Comparison of ENCODE assay signal across 23 mouse cellular contexts in genomic region chr9:74049776-74050175, GRCm38 (mm10).
DNase-seq lines count a peak whose midpoint lies in the region; ATAC-seq and TF ChIP-seq lines count a peak whose summit lies in the region.
"Had no signal": no experiment of that assay in that cellular context is flagged by ENCODE, and none has a peak within 500 bp of the region (broad histone marks: within the 10 kb centered on the region; RNA-seq: fewer than 3 reads in every experiment).

No protein-coding gene starts in this region.

- no peak overlapping the region for H3K9ac ChIP-seq in embryonic facial prominence, embryonic 14.5 days (ENCODE audit: low read depth, low read length)
- no peak overlapping the region for H3K9ac ChIP-seq in limb, embryonic 14.5 days (ENCODE audit: low read depth, low read length, severe bottlenecking)
- H3K9ac ChIP-seq in lung, postnatal 0 days (replicated peaks; ENCODE audit: low read depth) = no peak overlapping the region
- H3K9ac ChIP-seq: embryonic facial prominence, embryonic 15.5 days; forebrain, postnatal 0 days; hindbrain, embryonic 12.5 days had no signal

- 53% methylated on average over 3 of the region's 3 CpGs for WGBS in embryonic facial prominence, embryonic 14.5 days
- WGBS in embryonic facial prominence, embryonic 10.5 days = 67% methylated on average over 3 of the region's 3 CpGs
- WGBS in limb, embryonic 14.5 days = 61% methylated on average over 3 of the region's 3 CpGs
- 84% methylated on average over 3 of the region's 3 CpGs for WGBS in limb, embryonic 10.5 days
- 44% methylated on average over 3 of the region's 3 CpGs for WGBS in lung, postnatal 0 days

- H3K4me2 ChIP-seq in embryonic facial prominence, embryonic 14.5 days (ENCODE audit: low read depth, low read length) = no peak overlapping the region
- H3K4me2 ChIP-seq in limb, embryonic 14.5 days (replicated peaks; ENCODE audit: low read depth, low read length, severe bottlenecking) = no peak overlapping the region
- no peak overlapping the region for H3K4me2 ChIP-seq in lung, postnatal 0 days (replicated peaks; ENCODE audit: low read depth, low read length)
- H3K4me2 ChIP-seq: embryonic facial prominence, embryonic 15.5 days; heart, embryonic 11.5 days; hindbrain, embryonic 12.5 days had no signal

- no peak for TF ChIP-seq CTCF in lung, postnatal 0 days (IDR thresholded peaks at IDR 0.05)

- no peak for ATAC-seq in embryonic facial prominence, embryonic 14.5 days (ENCODE audit: low read depth)
- ATAC-seq in limb, embryonic 14.5 days (ENCODE audit: low FRiP score, low read depth) = 0 out of 2 replicates have a peak, but pooled peaks have one; percentile 35
- ATAC-seq in lung, postnatal 0 days = no peak
- ATAC-seq: activated CD4-positive, CD25-positive, alpha-beta regulatory T cell, adult 4 months; forebrain, embryonic 14.5 days; forebrain, postnatal 0 days had no signal

- TF ChIP-seq EP300 in lung, postnatal 0 days (IDR thresholded peaks at IDR 0.05) = no peak

- H3K27me3 ChIP-seq in embryonic facial prominence, embryonic 14.5 days (replicated peaks; ENCODE audit: control insufficient read depth, insufficient read depth, low read length) = no peaks in the 10 kb centered on the region
- no peaks in the 10 kb centered on the region for H3K27me3 ChIP-seq in embryonic facial prominence, embryonic 10.5 days (replicated peaks; ENCODE audit: low read depth, poor library complexity, severe bottlenecking)
- no peaks in the 10 kb centered on the region for H3K27me3 ChIP-seq in limb, embryonic 14.5 days (ENCODE audit: control insufficient read depth, insufficient read depth, low read length)
- H3K27me3 ChIP-seq in limb, embryonic 10.5 days (ENCODE audit: low read depth, poor library complexity, severe bottlenecking) = no peaks in the 10 kb centered on the region
- no peaks in the 10 kb centered on the region for H3K27me3 ChIP-seq in lung, postnatal 0 days (replicated peaks; ENCODE audit: insufficient read depth, low read length)
- H3K27me3 ChIP-seq: embryonic facial prominence, embryonic 15.5 days; hindbrain, embryonic 12.5 days had no signal

- peak; percentile 10 for DNase-seq in embryonic facial prominence, embryonic 14.5 days (ENCODE audit: low spot score)
- no peak for DNase-seq in embryonic facial prominence, embryonic 10.5 days (ENCODE audit: low spot score)
- DNase-seq in limb, embryonic 14.5 days (ENCODE audit: low spot score) = no peak
- no peak for DNase-seq in limb, embryonic 10.5 days (ENCODE audit: low spot score)
- peak; percentile 17 for DNase-seq in lung, postnatal 0 days (ENCODE audit: low spot score)
- DNase-seq in lung, postnatal 36 days = no peak
- no peak for DNase-seq in right cerebral cortex, postnatal 36 days (ENCODE audit: low spot score in 2 of 2)
- DNase-seq: adrenal gland, adult 8-10 months; adrenal gland, postnatal 25 days; cerebellum, adult 11-12 months; cerebellum, adult 8-10 months; cerebellum, postnatal 10 days; cerebellum, postnatal 36 days; embryo, embryonic 11 days; forebrain, postnatal 0 days; gastrocnemius, adult 2 months; gastrocnemius, postnatal 14 days; heart, adult 11 months had no signal

- H3K9me3 ChIP-seq in embryonic facial prominence, embryonic 14.5 days (ENCODE audit: control insufficient read depth, low read length) = no peaks in the 10 kb centered on the region
- no peaks in the 10 kb centered on the region for H3K9me3 ChIP-seq in embryonic facial prominence, embryonic 10.5 days
- no peaks in the 10 kb centered on the region for H3K9me3 ChIP-seq in limb, embryonic 14.5 days (ENCODE audit: control insufficient read depth, low read length)
- H3K9me3 ChIP-seq in limb, embryonic 10.5 days (replicated peaks) = no peaks in the 10 kb centered on the region
- H3K9me3 ChIP-seq in lung, postnatal 0 days (ENCODE audit: low read length) = no peaks in the 10 kb centered on the region
- H3K9me3 ChIP-seq: embryonic facial prominence, embryonic 15.5 days; hindbrain, embryonic 12.5 days had no signal

- H3K36me3 ChIP-seq in embryonic facial prominence, embryonic 14.5 days (ENCODE audit: control insufficient read depth, insufficient read depth, low read length) = no peaks in the 10 kb centered on the region
- no peaks in the 10 kb centered on the region for H3K36me3 ChIP-seq in embryonic facial prominence, embryonic 10.5 days (replicated peaks)
- H3K36me3 ChIP-seq in limb, embryonic 14.5 days (ENCODE audit: control insufficient read depth, insufficient read depth, low read length) = no peaks in the 10 kb centered on the region
- no peaks in the 10 kb centered on the region for H3K36me3 ChIP-seq in limb, embryonic 10.5 days
- no peaks in the 10 kb centered on the region for H3K36me3 ChIP-seq in lung, postnatal 0 days (ENCODE audit: insufficient read depth, low read length)
- H3K36me3 ChIP-seq: embryonic facial prominence, embryonic 15.5 days; hindbrain, embryonic 12.5 days had no signal

- H3K4me3 ChIP-seq in embryonic facial prominence, embryonic 14.5 days (ENCODE audit: low read depth, low read length) = no peak overlapping the region
- no peak overlapping the region for H3K4me3 ChIP-seq in embryonic facial prominence, embryonic 10.5 days
- H3K4me3 ChIP-seq in limb, embryonic 14.5 days (replicated peaks; ENCODE audit: low read length) = no peak overlapping the region
- H3K4me3 ChIP-seq in limb, embryonic 10.5 days = no peak overlapping the region
- no peak overlapping the region for H3K4me3 ChIP-seq in lung, postnatal 0 days (ENCODE audit: low read depth, low read length)
- H3K4me3 ChIP-seq: embryonic facial prominence, embryonic 15.5 days; gastrocnemius, adult 2 months; hindbrain, embryonic 12.5 days had no signal

- H3K4me1 ChIP-seq in embryonic facial prominence, embryonic 14.5 days (ENCODE audit: control insufficient read depth, insufficient read depth, low read length) = no peaks in the 10 kb centered on the region
- H3K4me1 ChIP-seq in embryonic facial prominence, embryonic 10.5 days = no peaks in the 10 kb centered on the region
- H3K4me1 ChIP-seq in limb, embryonic 14.5 days (ENCODE audit: control insufficient read depth, insufficient read depth, low read length) = 0 out of 2 replicates have a peak, but pooled peaks cover 4% of the 10 kb centered on the region
- no peaks in the 10 kb centered on the region for H3K4me1 ChIP-seq in limb, embryonic 10.5 days
- no peaks in the 10 kb centered on the region for H3K4me1 ChIP-seq in lung, postnatal 0 days (ENCODE audit: insufficient read depth, low read depth, low read length)
- H3K4me1 ChIP-seq: hindbrain, embryonic 12.5 days had no signal

- H3K27ac ChIP-seq in embryonic facial prominence, embryonic 14.5 days (replicated peaks; ENCODE audit: low read depth, low read length) = no peak overlapping the region
- no peak overlapping the region for H3K27ac ChIP-seq in embryonic facial prominence, embryonic 10.5 days (replicated peaks)
- H3K27ac ChIP-seq in limb, embryonic 14.5 days (replicated peaks; ENCODE audit: low read depth, low read length) = no peak overlapping the region
- H3K27ac ChIP-seq in limb, embryonic 10.5 days = no peak overlapping the region
- H3K27ac ChIP-seq in lung, postnatal 0 days (ENCODE audit: low read length) = no peak overlapping the region
- H3K27ac ChIP-seq: embryonic facial prominence, embryonic 15.5 days; gastrocnemius, adult 2 months; hindbrain, embryonic 12.5 days had no signal

- TF ChIP-seq POLR2A in limb, embryonic 14.5 days (IDR thresholded peaks at IDR 0.05; ENCODE audit: borderline replicate concordance, extremely low read depth, insufficient read depth, insufficient read length) = no peak

Comparison
In these comparisons a context has a peak if more than half of its experiments do, and no peak if none do; other contexts are left out.
1. DNase-seq: peak in embryonic facial prominence, embryonic 14.5 days (single experiment) and lung, postnatal 0 days (single experiment); none in embryonic facial prominence, embryonic 10.5 days (single experiment), limb, embryonic 14.5 days (single experiment), limb, embryonic 10.5 days (single experiment), lung, postnatal 36 days (single experiment) and right cerebral cortex, postnatal 36 days (0 of 2).